Mouse (Mus musculus) gastrocnemius, postnatal 14 days (tissue): ENCODE results near the gene Nedd9. TPM values are rescaled to one million over a fixed set of nuclear protein-coding genes. Genes with fewer than 3 reads are reported as not detected.

Experiments
- DNase-seq: peaks from one replicate; pipeline ENCODE4 v3.0.0; 2021; ENCODE audit warnings: mixed read lengths
- intact Hi-C: fragments of 180-260 bp; cut with DNase I; formaldehyde crosslinking; loops from one replicate; pipeline ENCODE4 v1.15.1; 2025; ENCODE audit warnings: low total_unique reads
- total RNA-seq, 2 experiments: library from RNA; stranded (reverse); gene quantifications; 2 replicates each; pipeline ENCODE4 v1.2.3; 2021

The Nedd9 gene
- total RNA-seq, 2 experiments from 2014 or later: 9.0 to 11.4 TPM

DNA sequence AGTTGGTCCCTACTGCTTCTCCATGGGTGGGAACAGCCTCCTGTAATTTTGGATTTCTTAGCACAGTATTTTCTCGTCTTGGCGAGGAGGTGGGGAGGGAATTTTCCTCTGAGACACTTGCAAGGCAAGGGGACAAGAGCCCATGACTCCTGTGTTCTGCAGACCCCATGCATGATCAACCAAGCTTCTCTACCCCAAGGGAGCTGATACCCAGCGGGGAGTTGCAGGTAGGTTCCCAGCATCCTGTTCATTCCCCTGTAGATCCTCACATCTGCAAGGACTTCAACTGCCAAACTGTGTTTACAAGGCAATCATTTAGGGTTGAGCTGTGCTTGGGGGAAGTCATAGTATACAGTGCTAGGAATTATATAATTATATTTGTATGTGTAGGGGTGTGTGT, 60.1 kb downstream of the Nedd9 start:
- DNase-seq: no peak

DNA sequence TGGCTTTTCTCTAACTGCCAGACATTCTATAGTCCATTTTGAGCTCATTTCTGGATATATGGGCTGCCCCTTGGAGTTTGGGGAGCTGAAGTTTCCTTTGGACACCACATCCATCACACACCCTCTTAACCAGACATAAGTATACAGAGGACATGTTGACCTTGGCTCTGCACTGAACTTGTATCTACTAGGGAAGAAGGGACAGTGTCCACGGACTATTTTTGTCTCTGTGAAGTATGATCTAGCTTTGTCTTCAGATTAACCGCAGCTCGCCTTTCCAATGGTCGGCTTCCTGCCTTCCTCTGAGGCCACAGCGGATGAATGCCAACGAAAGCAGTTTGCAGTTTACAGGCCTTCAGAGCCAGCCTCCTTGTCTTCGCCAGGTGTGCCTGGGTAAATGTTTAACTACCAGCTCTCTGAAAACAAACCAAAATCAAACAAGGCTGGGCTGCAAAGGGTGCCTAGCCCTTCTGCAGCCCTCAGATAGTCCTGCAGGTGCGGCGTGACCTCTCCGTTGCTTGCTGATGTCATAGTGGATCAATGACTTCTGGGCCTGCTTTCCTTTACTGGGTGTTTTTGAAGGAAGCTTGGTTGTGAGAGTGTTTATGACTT, 63.6 kb downstream of the Nedd9 start:
- no peak for DNase-seq
- intact Hi-C loops: no loop called here

More for the DNA sequence above, 60.1 kb downstream of the Nedd9 start:
- intact Hi-C loops: no loop called here

DNA sequence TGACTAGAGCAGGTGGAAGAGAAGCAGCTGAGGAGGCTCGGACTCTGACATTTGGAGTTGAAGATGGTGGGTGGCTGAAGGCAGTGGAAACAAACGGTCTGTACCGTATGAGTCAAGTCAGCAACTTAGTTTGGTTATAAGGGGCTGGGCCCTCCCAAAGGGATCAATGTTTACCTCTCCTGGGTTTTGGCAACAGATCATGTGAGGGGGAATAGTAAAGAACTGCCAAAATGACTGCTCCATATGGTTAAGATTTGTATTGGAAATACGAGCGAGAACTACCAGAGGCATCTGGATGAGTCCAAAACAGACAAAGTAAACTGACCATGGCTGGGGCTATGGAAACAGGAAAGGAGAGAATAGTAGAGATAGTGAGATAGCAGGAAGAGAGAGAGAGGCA, 64.6 kb downstream of the Nedd9 start:
- DNase-seq: no peak
- intact Hi-C loops: no loop called here

DNA sequence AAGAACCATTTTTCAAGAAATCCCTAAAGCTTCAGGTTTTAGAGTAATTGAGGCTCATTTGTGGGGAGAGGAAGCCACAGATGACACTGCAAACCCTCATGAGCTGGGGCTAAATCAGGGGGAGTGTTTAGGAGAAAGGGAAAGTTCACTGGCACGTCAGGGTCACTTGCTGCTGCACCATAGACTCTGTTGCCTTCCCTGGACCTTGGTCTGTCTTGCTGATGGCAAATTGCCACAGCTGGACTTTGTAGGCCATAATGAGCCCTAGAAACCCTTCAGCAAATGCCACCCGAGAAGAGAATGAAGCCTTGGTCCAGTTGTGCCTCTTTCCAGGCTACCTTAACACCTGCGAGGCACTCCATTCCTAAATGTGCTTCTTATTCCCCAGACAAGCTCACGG, 66.8 kb downstream of the Nedd9 start:
- intact Hi-C loops: no loop called here
- DNase-seq: no peak

DNA sequence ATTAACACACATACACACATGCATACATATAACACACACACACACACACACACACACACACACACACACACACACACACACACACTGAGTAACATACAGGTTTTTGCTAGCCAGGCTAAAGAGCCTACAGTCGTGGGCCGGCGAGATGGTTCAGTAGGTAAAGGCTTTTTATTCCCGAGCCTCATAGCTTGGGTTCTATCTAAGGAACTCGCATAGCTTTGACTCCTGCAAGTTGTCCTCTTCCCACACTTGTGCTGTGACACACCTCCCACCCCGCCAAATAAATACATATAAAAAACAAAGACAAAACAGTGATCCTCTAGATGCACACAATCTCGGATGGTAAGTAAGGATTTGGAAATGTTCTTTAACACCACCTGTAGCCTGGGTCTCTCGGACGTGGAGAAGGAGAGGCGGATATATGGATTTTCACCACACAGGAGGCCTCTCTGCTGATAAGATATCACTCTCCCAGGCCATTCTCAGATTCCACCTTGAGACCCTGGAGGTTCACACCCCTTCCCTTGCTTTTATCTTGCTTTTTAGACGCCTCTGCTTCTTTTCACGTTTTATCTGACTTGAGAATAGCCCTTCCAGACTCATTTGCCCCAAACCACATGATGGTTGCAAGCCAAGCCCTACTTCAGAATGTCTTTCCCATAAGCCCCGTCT, 68.8 kb downstream of the Nedd9 start:
- intact Hi-C loops: no loop called here
- DNase-seq: no peak

DNA sequence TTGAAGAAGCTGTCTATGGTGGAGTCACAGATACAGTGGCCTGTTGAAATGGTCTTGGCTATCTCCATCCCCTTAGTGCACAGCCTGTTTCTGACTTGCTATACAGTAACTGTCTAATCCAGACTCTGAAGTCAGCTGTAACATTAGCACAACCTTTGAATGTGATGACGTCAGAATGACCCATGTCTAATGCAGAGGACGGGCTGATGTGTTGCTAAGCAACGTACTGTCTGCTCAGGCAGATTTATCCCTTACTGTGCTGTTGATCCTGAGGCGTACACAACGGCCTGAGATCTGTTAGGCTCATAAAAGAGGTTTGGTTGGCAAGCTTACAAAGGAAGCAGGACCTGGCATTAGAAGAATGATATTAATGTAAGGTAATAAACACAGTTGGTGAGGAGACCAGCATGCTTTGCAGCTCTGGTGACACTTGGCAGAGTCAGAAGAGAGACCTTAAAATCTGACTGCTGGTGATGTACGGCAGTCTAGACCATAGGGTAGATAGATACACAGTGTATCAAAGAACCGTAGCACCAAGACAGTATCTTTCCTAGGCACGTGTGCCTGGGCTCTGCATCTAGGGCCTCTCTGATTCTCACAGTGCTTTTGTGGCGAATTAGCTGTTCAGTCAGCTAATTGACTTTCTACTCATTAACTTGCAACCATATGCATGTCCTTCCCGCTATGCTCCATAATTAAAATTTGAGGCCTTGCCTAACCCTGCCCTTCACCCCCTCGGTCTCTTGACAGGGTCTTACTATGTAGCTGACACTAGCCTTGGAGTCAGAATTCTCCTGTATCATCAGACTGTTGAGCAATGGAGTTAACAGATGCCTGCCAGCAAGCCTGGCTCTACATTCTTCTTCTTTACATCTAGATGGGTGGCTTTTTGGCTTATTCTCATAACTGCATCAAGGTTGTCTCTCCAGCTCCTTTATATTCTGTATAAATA, 70.8 kb downstream of the Nedd9 start:
- intact Hi-C loops: no loop called here

DNA sequence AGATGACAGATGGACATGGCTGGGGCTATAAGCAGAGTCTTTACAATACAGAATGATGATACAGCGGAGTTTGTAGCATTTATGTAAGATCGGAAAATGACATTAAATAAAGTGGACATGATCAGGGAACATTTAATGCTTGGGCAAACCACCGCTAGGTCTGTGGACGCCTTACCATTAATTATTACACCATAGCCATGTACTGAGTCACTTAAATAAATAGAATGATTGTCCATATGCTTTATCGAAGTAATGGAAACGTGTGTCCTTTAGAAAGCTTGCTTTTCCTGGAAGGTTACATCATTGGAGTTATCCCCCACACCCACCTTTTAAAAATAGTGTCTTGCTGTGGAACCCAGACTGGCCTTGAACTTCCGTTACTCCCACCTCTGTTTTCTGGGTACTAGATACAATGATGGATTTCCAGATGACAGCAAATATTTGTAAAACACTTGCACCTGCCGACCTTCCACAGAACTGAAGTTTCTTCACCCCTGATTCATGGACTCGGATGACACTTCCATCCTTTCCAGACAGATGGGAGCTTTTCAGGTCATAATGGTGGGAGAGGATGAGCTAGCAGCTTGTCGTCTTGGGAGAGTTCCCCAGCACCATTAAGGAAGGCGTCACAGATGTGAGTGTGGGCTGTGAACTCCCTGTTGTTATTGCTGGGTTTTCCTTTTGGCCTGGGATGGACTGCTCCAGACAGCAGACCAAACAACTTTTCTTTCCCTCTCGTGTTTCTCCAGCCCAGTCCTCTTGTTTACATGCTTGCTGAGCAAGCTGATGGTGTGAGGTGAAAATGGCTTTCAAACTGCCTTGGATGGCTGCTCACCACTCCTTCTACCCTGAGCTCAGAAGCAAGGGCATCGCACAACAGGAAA, 76.7 kb downstream of the Nedd9 start:
- intact Hi-C loops: no loop called here
- DNase-seq: no peak

More for the DNA sequence above, 70.8 kb downstream of the Nedd9 start:
- DNase-seq: no peak

DNA sequence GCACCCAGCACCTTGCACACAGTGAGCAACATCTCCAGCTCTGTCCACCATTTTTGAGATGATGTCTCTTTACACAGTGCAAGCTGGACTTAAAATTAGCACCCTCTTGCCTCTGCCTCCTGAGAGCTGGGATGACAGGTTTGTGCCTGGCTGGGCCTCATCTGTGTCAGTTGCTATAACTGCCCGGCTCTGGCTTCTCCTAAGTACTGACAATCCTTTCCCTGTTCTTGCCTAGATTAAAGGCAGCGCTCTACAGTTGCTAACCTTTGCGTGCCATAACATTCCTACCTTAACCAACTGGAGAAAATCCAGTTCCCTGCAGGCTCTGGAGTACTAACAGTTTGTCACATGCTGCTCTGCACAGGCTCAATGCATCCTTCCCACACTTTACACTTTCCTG, 77.9 kb downstream of the Nedd9 start:
- no peak for DNase-seq
- intact Hi-C loops: no loop called here

DNA sequence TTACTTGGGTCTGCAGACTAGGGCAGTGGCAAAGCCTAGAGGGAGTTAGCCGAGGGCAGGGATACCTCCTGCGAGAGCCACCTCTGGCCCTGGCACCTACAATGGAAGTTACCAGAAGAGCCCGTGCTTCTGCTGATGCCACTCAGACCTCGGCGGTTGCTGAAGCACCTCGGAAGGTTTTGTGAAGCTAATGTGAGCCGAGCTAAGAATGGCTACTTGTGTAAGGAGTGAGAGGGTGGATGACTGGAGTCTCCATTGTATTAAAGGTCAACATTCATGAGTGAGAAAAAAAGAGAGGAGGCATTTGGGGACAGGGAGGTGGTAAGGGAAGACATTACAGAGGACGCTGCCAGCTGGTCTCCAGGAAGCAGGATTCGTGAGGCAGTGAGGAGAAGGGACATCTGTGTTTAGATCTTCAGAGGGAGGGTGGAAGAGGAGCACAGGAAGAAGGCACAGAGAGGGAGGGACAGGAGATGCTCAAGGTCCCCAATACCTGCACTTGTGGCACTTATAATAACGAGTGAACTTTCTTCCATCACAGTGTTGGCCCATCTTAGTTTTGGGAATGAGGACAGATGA, 78.7 kb downstream of the Nedd9 start:
- no peak for DNase-seq
- intact Hi-C loops: no loop called here

DNA sequence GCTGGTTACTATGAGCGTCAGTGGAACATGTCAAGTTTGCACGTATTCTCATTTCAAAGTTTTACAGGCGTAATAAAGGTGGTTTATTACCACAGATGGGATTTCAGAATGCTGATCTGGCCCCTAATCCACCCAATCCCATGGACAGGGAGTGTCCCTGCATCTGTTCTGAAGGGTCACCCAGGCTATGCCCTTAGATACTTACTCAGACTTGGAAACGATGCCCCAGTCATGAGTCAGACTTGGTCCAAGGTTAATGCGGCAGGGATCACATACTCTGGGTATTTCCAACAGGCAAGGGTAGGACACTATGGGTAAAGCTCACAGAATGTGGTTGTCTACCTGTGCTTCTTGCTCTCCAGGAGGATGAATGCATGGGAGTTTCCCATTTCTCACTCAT, 82.2 kb downstream of the Nedd9 start:
- intact Hi-C loops: no loop called here
- no peak for DNase-seq

DNA sequence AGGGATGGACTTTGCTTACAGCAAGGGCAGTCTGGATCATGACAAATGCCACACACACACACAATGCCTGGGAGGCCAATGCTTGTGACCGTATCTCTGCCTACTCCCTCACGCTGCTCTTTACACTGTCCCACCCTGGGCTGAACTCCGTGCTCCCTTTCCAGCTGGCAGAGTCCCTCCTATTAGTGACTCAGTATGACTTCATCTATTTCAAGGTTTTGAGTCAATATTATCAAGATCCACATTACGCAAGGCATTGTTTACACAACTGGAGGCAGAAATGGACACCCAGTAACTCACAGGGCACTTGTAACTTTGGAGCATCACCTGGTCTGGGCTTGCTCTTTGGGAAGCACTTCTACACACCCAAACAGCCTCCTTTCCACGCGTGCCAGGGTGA, 83.3 kb downstream of the Nedd9 start:
- intact Hi-C loops: no loop called here
- DNase-seq: peak; percentile 44

DNA sequence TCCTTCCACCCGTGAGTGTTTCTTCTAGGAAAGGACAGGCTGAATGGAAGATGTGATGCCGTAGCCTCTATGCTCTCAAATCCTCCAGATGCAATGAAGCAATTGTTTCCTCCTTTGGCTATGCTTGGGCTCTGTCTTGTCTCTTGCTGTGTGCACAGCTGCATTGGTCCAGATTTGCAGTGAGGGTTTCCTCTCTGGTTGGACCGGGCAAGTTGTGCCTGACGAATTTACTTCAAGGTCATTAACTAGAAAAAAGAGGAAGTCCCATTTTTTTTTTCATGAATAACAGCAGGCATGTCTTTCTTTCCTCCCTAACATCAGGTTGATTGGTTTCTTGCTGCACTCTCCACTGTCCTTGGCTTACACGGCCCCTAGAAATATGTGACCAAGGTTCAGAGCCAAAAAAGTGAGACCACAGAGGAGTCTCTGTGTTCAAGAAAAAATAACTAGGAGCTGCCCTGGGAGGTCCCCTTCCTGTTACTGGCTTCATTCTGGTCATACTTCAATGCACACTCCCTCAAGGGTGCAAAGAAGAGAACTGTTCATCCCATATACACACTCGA, 84.6 kb downstream of the Nedd9 start:
- no peak for DNase-seq
- intact Hi-C loops: no loop called here

DNA sequence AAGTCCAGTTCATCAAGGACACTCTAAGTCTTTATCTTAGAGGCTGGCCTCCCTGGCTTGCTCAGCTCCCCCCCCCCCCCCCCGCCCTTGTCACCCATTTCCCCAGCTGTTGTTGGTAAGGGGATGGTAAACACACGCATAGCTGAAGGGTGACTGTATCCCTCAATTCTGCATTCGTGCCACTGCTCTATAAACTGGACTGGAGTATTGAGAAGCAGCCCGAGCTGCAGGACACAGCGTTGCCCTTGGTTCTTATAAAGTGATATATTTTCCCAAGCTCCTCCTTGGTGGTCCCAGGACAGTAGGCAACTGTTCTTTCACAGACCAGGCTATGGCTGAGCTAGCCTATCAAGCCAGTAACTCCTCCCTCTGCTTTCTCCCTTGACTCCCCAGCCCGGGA, 85.4 kb downstream of the Nedd9 start:
- intact Hi-C loops: no loop called here
- DNase-seq: no peak

DNA sequence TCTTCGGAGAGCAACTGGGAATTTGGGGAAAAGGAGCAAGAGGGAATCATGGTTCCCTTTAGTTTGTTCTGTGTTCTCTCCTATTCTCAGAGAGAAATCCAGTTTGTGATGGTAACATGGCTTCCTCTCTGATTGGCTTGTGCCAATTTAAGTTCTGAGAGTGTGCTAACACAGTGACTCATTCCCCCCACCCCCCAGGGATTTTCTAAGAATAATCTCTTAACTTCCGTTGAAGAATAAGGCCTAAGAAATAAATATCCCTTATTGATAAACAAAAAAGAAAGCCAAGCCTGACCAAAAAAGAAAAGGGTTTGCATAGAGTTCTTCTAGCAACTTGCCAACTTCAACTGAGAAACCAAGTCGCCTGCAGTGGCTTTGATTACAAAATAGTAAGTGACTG, 86.9 kb downstream of the Nedd9 start:
- DNase-seq: no peak
- intact Hi-C loops: no loop called here

DNA sequence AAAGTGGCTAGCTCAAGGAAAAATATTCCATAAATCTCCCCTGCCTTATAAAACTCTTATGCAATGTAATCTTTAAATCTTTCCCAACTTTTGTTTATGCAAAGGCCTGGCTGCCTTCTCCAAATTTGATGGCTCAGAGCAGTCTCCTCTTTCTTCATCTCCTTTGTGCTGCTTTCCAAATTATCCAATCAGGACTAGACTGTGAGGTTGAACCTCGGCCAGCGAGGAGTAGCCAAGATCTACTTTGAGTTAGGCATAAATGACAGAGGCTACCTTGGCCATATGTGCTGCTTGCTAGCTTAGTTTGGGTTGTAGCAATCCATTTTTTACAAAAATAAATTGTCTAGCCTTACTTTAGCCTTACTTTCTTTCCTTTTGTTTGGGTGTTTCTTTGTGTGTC, 95.0 kb downstream of the Nedd9 start:
- intact Hi-C loops: no loop called here
- no peak for DNase-seq

DNA sequence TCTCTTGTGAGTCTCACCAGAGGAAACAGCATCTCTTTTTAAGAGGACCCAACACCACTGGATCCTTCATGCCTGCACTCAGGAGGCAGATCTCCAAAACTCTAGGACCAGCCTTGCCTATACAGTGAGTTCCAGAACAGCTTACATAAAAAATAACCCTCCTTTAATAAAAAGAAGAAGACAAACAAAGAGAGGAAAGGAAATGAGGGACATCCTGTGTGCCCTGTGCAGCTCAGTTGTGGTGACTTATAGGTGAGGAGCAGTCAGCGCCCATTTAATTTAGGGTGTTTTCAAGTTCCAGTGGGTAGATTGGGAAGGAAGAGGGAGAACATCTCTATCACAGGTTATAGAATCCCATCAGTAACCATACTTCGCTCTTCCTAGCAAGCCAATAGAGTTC, 96.5 kb downstream of the Nedd9 start:
- no peak for DNase-seq
- intact Hi-C loops: no loop called here

DNA sequence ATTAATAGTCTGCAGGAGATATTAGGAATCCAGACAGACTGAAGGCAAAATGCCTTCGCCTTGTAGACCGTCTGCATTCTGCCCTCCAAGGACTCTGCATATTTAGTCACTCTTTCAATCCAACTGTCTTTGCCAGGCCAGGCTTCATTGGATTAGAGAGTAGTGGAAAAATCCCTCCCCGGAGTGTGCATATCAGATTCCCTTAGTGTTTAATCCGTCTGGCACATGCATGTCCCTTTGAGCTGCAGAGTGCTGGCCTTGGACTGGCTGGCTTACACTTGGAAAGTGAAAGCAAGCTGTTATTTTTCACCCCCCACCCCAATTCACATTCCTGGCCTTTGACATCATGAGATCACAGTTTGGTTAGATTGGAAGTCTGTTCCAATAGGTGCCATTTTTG, 100.6 kb downstream of the Nedd9 start:
- intact Hi-C loops: no loop called here
- DNase-seq: peak; percentile 46

DNA sequence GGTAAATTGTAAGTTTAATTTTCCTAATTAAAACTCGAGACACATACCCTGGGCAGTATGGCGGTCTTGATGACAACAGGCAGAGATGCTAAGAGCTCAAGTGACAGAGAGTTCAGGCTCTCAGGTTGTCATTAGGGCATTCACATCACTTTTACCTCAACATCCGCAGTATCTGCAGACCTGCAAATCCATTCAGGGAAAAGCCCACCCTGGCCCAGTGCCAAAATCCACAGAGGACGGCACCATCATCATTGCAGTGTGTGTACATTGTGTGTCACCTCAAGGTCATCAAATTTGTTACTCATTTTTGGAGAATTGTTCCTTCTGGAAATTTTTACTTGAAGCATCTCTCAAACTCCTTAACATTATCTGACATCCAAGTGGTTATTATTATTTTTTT, 102.3 kb downstream of the Nedd9 start:
- intact Hi-C loops: no loop called here
- no peak for DNase-seq

DNA sequence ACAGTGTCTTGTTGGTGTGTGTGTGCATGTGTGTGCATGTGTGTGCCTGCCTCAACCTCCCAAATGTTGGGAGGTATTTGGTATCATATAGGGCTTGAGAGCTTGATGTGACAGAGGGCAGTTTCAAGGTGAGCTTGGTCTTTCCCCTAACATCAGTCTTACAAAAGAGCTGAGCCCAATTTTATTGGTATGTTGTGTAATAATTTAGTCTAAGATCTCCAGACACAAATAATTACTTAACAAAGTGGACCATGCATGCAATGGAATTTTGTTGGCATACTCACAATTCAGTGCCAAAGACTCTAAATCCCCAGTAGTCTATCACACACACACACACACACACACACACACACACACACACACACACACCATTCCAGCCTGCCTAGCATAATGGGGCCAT, 104.5 kb downstream of the Nedd9 start:
- intact Hi-C loops: no loop called here
- DNase-seq: no peak
